Mouse (Mus musculus) embryonic fibroblast, embryonic 13.5 days (primary cell): Measurements from ENCODE around the gene Napsa.

ENCODE experiments used
- CTCF ChIP-seq: IDR thresholded peaks from 2 replicates; pipeline ENCODE4 v1.5.1; 2011; ENCODE audit warnings: mild to moderate bottlenecking, control low read depth, low read length, moderate library complexity, borderline replicate concordance; ENCODE audit not compliant: insufficient read depth
- POLR2A ChIP-seq: IDR thresholded peaks from 2 replicates; pipeline ENCODE4 v1.6.1; 2011; ENCODE audit warnings: low read depth, mild to moderate bottlenecking, control low read depth, low read length, moderate library complexity

GRCm38 (mm10) chr7:44604619-44605018 lies 32.4 kb downstream of the Napsa start:
- TF ChIP-seq CTCF: no peak
- no peak for TF ChIP-seq POLR2A
